Mouse (Mus musculus) megakaryocyte, embryonic 14.5 days (primary cell): ENCODE data around the gene Ubqln4.

Experiments
- FLI1 ChIP-seq: IDR thresholded peaks from 2 replicates; pipeline ENCODE4 v1.6.1; 2012; ENCODE audit warnings: low read length, inconsistent platforms, mixed read lengths
- GATA1 ChIP-seq: IDR thresholded peaks from 3 replicates; pipeline ENCODE4 v1.6.1; 2012; ENCODE audit warnings: mixed read lengths, low read length, inconsistent platforms, borderline replicate concordance

DNA sequence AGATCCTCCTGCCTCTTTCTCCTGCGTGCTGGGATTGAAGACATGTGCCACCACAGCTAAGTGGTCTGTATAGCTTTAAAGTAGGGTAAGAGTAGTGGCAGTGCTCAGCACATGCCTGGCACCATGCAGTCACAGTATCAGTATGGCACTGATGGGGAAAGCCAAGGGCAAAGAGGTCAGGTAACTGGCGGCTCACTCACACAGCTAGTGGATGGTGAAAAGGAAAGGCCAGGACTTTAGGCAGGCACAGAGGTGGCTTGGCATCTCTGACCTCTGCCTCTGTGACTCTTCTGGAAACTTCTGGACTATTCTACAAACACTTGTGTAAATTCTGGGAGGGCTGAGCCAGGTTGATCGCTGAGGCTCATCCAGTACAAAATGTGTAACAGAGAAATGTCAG lies 12.6 kb downstream of the Ubqln4 start:
- TF ChIP-seq GATA1 = no peak
- TF ChIP-seq FLI1 = no peak
